Mouse (Mus musculus) liver, adult 2 months (tissue): ENCODE measurements around the gene Coro1a.

ENCODE experiments used
- CTCF ChIP-seq: fragments of 200-500 bp; IDR thresholded peaks from 2 replicates; pipeline ENCODE4 v1.5.1; 2011; ENCODE audit warnings: low read depth, low read length, control low read depth
- POLR2A ChIP-seq: fragments of 200-500 bp; IDR thresholded peaks from 2 replicates; pipeline ENCODE4 v1.6.1; 2011; ENCODE audit warnings: low read length, control low read depth; ENCODE audit not compliant: insufficient read depth; ENCODE audit errors: extremely low read depth

DNA sequence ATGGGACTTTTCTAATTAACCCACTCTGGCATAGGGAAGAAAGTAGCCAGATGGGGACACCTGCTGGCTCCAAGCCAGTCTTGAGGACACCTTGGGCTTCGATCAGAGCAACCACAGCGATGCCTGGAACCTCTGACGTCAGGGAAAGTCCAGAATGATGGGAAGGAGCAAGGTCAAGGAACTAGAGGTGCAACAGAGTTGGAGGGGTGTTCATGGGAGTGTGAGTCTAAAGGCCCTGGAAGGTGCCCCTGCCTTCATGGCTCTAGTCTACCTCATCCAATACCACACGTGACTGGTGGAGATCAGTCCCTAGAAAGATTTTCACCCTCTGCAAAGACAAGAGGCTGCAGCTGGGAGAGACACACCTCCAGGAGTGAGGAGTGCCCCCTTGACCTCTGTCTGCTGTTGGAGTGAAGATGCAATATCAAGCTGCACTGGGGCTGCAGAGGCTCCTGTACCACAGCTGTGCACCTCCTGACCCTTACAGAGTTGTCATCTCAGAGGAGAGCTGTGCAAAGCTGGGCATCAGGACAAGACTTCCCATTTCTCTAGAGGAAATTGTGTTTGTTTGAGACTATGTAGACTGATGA lies 30.9 kb downstream of the Coro1a start:
- TF ChIP-seq CTCF (no peak), POLR2A (no peak)
